Mouse (Mus musculus): ENCODE measurements around the gene Rab5if. TPM values are rescaled to one million over a fixed set of nuclear protein-coding genes. Genes with fewer than 3 reads are reported as not detected.
"Not testable (repeated sequence)": the region's sequence is repeated elsewhere in the genome, so short reads cannot be mapped to it uniquely, and the experiment has no call there.

The Rab5if gene
- total RNA-seq, 2 experiments from 2014 or later = 130 to 197 TPM

- no peak for ATAC-seq (replicated peaks; ENCODE audit: low FRiP score, low TSS enrichment, poor library complexity, severe bottlenecking)
Observed at GRCm38 (mm10) chr2:156884396-156885211, 21.7 kb downstream of the Rab5if start.

GRCm38 (mm10) chr2:156885666-156886065 lies 22.7 kb downstream of the Rab5if start:
- ATAC-seq (replicated peaks; ENCODE audit: low FRiP score, low TSS enrichment, poor library complexity, severe bottlenecking) = not testable (repeated sequence)

GRCm38 (mm10) chr2:156886084-156886631 lies 23.2 kb downstream of the Rab5if start:
- no peak for ATAC-seq (replicated peaks; ENCODE audit: low FRiP score, low TSS enrichment, poor library complexity, severe bottlenecking)

- no peak for ATAC-seq (replicated peaks; ENCODE audit: low FRiP score, low TSS enrichment, poor library complexity, severe bottlenecking)
Observed at GRCm38 (mm10) chr2:156887017-156887416, 24.1 kb downstream of the Rab5if start, which contains the start of gene Sla2. Sla2 (minus strand) TSS chr2:156887192.

DNA sequence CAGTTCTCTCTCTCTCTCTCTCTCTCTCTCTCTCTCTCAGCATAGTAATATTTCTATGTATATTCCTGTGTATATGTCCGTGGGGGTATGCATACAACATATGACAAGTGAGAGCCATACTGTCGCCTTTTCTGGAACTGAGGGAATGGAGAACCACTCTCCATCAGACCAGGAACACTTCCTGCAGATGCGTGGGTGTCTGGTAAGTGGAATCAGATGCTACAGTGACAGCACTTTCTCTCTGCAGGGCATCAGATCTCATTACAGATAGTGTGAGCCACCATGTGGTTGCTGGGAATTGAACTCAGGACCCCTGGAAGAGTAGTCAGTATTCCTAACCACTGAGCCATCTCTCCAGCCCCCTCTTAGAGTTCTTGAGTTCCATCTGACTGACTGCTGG lies 25.6 kb downstream of the Rab5if start:
- no peak for ATAC-seq (replicated peaks; ENCODE audit: low FRiP score, low TSS enrichment, poor library complexity, severe bottlenecking)

DNA sequence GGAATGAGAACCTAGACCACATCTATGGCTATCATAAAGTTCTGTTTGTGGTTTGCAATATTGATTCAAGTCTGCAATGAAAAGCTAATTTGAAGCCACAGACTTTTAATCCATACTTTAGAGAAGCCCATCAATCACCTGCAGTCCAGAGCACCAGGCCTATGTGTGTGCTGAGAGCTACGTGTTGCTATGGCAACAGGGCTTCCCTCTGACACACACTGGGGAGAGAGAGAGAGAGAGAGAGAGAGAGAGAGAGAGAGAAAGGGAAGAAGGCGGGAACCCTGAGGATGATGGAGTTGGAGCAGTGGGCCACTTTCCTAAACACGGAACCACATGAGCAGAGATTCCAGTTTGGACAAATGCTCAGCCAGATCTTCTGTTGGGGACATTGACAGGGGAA lies 29.3 kb downstream of the Rab5if start:
- ATAC-seq (replicated peaks; ENCODE audit: low FRiP score, low TSS enrichment, poor library complexity, severe bottlenecking) = no peak

- no peak for ATAC-seq (replicated peaks; ENCODE audit: low FRiP score, low TSS enrichment, poor library complexity, severe bottlenecking)
Observed at GRCm38 (mm10) chr2:156892821-156893220, 29.9 kb downstream of the Rab5if start.

DNA sequence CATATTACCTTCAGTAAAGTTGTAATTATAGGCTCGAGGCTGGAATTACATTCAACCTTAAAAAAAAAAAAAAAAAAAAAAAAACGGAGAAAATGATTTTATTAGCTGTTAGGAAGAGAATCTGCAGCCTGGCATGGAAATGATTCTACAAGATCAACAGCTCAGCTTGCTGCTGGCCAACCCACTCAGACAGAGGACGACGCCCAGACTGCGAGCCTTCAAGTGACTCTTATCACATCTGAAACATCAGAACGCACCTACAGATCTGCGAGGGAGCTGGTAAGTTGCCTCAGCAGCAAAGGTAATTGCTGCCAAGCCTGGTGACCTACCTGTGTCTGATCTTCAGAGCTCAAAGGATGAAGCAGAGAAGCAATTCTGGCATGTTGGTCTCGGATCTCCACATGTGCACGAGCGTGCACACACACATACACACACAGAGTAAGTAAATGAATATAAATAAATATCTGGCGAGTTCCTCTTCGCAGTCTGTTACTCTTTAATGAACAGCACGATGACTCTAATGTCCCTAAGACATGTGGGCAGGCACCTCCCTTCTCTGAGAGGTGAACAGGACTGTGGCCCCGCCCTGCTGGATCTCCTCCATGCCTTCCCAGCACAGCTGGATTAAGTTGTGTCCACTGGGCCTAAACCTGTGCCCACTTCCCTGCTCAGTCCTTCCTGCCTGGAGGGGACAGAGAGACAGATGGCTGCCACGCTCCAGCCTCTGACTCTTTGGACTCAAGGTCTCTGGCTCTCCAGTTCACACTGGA lies 31.8 kb downstream of the Rab5if start:
- 0 out of 2 replicates have a peak, but pooled peaks have one; percentile 47 for ATAC-seq (replicated peaks; ENCODE audit: low FRiP score, low TSS enrichment, poor library complexity, severe bottlenecking)

DNA sequence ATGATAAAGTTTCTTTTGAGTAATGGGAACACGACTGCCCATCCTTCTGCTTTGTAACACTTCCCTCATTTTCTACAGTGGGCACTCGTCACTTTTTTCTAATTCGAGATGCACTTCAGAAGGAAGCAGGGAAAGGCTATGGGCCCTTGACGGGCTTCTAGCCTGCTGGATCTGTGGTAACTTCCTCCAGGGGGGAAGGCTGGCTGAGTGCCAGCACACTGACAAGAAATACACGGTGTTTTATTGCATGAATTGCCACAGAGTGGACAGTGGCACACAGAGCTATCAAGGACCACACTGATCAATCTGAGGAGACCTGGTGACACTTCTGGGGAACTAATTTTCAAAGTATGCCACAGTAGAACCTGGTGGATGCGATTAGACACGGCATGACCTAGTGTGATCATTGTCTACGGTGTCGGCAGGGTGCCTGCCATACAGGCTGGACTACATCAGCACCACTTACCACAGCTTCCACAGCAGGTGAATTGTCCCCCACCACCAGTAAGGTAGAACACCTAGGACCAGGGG lies 33.5 kb downstream of the Rab5if start:
- ATAC-seq (replicated peaks; ENCODE audit: low FRiP score, low TSS enrichment, poor library complexity, severe bottlenecking) = 0 out of 2 replicates have a peak, but pooled peaks have one; percentile 24

GRCm38 (mm10) chr2:156897034-156897433 lies 34.1 kb downstream of the Rab5if start:
- no peak for ATAC-seq (replicated peaks; ENCODE audit: low FRiP score, low TSS enrichment, poor library complexity, severe bottlenecking)

DNA sequence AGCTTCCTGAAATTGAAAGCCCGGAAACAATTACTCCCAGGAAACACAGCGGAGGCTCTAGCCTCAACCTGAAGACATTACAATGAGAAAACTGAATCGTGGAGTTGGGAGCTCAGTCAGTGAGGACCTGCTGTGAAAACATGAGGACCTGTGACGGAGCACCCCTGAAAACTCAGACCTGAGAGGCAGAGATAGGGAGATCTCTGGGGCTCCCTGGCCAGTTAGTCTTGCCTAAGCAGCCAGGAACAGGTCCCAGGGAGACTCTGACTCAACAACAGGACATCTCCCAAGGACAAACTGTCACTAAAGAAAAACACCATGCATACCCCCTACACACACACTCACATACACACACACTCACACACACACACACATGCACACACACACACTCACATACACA lies 35.4 kb downstream of the Rab5if start:
- no peak for ATAC-seq (replicated peaks; ENCODE audit: low FRiP score, low TSS enrichment, poor library complexity, severe bottlenecking)

GRCm38 (mm10) chr2:156899184-156899583 lies 36.3 kb downstream of the Rab5if start:
- no peak for ATAC-seq (replicated peaks; ENCODE audit: low FRiP score, low TSS enrichment, poor library complexity, severe bottlenecking)

- no peak for ATAC-seq (replicated peaks; ENCODE audit: low FRiP score, low TSS enrichment, poor library complexity, severe bottlenecking)
Observed at GRCm38 (mm10) chr2:156901344-156901743, 38.4 kb downstream of the Rab5if start.

DNA sequence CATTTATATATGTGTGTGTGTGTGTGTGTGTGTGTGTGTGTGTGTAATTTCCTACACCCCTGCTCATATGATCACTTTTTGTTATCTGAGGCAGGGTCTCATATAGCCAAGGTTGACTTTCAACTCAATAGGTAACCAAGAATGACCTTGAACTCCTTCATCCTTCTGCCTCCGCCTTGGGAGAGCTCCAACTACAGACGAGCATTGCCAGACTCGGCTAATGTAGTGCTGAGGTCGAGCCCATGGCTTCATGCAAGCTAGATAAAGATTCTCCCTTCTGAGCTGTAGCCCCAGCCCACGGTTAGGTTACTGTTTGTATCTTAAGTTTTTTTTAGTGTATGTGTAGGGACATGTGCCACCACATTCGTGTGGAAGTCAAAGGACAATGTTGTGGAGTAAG lies 39.0 kb downstream of the Rab5if start:
- no peak for ATAC-seq (replicated peaks; ENCODE audit: low FRiP score, low TSS enrichment, poor library complexity, severe bottlenecking)

- not testable (repeated sequence) for ATAC-seq (replicated peaks; ENCODE audit: low FRiP score, low TSS enrichment, poor library complexity, severe bottlenecking)
Observed at GRCm38 (mm10) chr2:156902411-156902810, 39.5 kb downstream of the Rab5if start.

GRCm38 (mm10) chr2:156903367-156903766 lies 40.4 kb downstream of the Rab5if start:
- 0 out of 2 replicates have a peak, but pooled peaks have one; percentile 55 for ATAC-seq (replicated peaks; ENCODE audit: low FRiP score, low TSS enrichment, poor library complexity, severe bottlenecking)

DNA sequence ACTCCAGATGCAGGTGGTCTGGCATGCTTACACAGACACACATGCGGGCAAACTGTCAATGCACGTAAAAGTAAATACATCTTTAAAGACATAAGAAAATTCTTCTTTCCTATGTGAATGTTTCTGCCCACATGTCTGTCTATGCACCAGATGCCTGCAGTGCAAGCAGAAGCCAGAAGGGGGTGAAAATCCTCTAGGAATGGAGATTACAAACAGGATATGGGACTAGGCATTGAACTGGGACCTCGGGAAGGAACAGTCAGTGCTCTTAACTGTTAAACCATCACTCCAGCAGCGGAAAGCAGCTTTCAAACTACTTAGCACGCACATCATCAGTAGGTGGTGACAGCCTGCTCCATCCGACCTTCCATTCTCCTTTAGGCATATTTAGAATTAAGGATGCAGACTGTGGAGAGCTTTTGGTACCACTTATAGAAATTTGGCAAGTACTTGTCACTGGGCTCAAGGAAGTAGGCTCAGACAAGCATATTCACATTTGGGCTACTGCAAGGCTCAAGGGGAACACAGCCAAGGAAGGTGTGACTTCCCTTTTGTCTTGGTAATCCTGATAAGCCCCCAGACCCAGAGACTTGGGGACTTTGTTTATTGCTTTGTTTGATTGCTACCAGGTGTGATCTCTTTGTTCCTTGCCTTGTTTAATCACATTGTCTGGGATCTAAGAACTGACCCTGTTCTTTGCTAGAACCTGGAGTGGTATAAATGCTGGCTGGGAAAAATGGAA lies 42.2 kb downstream of the Rab5if start:
- no peak for ATAC-seq (replicated peaks; ENCODE audit: low FRiP score, low TSS enrichment, poor library complexity, severe bottlenecking)

GRCm38 (mm10) chr2:156905931-156906330 lies 43.0 kb downstream of the Rab5if start:
- not testable (repeated sequence) for ATAC-seq (replicated peaks; ENCODE audit: low FRiP score, low TSS enrichment, poor library complexity, severe bottlenecking)

DNA sequence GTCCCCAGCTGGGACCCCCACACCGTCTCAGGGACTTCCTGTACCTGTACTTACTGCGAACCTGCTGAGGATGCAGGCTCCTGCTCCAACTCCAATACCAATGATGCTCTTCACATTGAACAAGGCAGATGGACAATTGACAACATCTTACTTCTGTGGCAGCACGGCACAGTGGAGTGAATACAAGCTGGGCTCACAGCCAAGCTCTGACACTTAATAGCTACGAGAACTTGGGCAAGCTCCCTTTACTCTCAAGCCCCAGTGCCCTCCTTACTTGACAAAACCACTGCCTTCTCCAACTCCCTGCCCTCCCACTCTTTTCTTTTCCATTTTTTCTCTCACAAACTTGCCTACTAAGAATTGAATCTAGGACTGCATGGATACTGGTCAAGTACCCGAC lies 50.3 kb downstream of the Rab5if start:
- no peak for ATAC-seq (replicated peaks; ENCODE audit: low FRiP score, low TSS enrichment, poor library complexity, severe bottlenecking)

Data from megakaryocyte-erythroid progenitor cell, adult 5-6 weeks (primary cell).